Mouse (Mus musculus) hematopoietic multipotent progenitor cell, adult 10-12 weeks (in vitro differentiated cells): ENCODE measurements around the gene 4930486L24Rik. TPM values are rescaled to one million over a fixed set of nuclear protein-coding genes. Genes with fewer than 3 reads are reported as not detected.

Source experiments
- polyA plus RNA-seq: library from polyadenylated mRNA; stranded (reverse); fragments of >175 nt; gene quantifications from 2 replicates; pipeline ENCODE4 v1.2.3, GENCODE M21; 2012; ENCODE audit warnings: low replicate concordance

4930486L24Rik gene
- polyA plus RNA-seq: 0.85 TPM in 1 of 2 replicates, not detected in the other

GRCm38 (mm10) chr13:60864281-60864680, at the start of gene 4930486L24Rik:
Gene 4930486L24Rik, minus strand, starts transcription at chr13:60864475.

GRCm38 (mm10) chr13:60904780-60905179, 40.5 kb upstream of the 4930486L24Rik start, which contains the start of gene Tpbpb:
Gene Tpbpb, minus strand, starts transcription at chr13:60904880.

GRCm38 (mm10) chr13:60897328-60897727, 33.1 kb upstream of the 4930486L24Rik start, which contains the start of gene Ctla2b:
Gene Ctla2b, minus strand, starts transcription at chr13:60897447.

GRCm38 (mm10) chr13:60896794-60897193, 32.5 kb upstream of the 4930486L24Rik start, which contains the start of gene Gm49392:
Gene Gm49392, minus strand, starts transcription at chr13:60896894.

GRCm38 (mm10) chr13:60802749-60803148, 61.5 kb downstream of the 4930486L24Rik start, which contains the start of gene Ctsll3:
Gene Ctsll3, minus strand, starts transcription at chr13:60802849.

Other genes with a start within 250 kb of the 4930486L24Rik start
- gene BC051665, start 78.1 kb downstream of the 4930486L24Rik start, polyA plus RNA-seq: not detected in 2 replicates
- gene Ctsll3, start 61.6 kb downstream of the 4930486L24Rik start, polyA plus RNA-seq: not detected in 2 replicates
- not detected in 2 replicates for gene Gm49392, start 32.4 kb upstream of the 4930486L24Rik start, polyA plus RNA-seq
- 0.29 and 0.31 TPM in 2 replicates for gene Ctla2b, start 33.0 kb upstream of the 4930486L24Rik start, polyA plus RNA-seq
- not detected in 2 replicates for gene Tpbpb, start 40.4 kb upstream of the 4930486L24Rik start, polyA plus RNA-seq
- gene Gm49393, start 71.1 kb upstream of the 4930486L24Rik start, polyA plus RNA-seq: not detected in 2 replicates
- 0.47 TPM in 1 of 2 replicates, not detected in the other for gene Gm49391, start 72.1 kb upstream of the 4930486L24Rik start, polyA plus RNA-seq
- gene Ctla2a, start 72.2 kb upstream of the 4930486L24Rik start, polyA plus RNA-seq: 2.0 and 3.2 TPM in 2 replicates
- not detected in 2 replicates for gene Tpbpa, start 77.5 kb upstream of the 4930486L24Rik start, polyA plus RNA-seq
- not detected in 2 replicates for gene Ctsj, start 141.5 kb upstream of the 4930486L24Rik start, polyA plus RNA-seq
- not detected in 2 replicates for gene Ctsq, start 176.2 kb upstream of the 4930486L24Rik start, polyA plus RNA-seq